Mouse (Mus musculus) bone marrow macrophage, adult 2 months (primary cell): ENCODE data around the gene Asf1b.

Experiments used
- CTCF ChIP-seq: IDR thresholded peaks from 2 replicates; pipeline ENCODE4 v1.5.1; 2012; ENCODE audit warnings: low read depth, mild to moderate bottlenecking, low read length, moderate library complexity
- POLR2A ChIP-seq: IDR thresholded peaks from 2 replicates; pipeline ENCODE4 v1.6.1; 2012; ENCODE audit warnings: mild to moderate bottlenecking, low read depth, low read length, borderline replicate concordance

GRCm38 (mm10) chr8:83972150-83973120 is 17.1 kb downstream of the Asf1b start, which contains the start of gene Prkaca:
- no peak for TF ChIP-seq CTCF
- TF ChIP-seq POLR2A, result no peak
